Mouse (Mus musculus): ENCODE results near the gene 3830406C13Rik.

Gene 3830406C13Rik

DNA sequence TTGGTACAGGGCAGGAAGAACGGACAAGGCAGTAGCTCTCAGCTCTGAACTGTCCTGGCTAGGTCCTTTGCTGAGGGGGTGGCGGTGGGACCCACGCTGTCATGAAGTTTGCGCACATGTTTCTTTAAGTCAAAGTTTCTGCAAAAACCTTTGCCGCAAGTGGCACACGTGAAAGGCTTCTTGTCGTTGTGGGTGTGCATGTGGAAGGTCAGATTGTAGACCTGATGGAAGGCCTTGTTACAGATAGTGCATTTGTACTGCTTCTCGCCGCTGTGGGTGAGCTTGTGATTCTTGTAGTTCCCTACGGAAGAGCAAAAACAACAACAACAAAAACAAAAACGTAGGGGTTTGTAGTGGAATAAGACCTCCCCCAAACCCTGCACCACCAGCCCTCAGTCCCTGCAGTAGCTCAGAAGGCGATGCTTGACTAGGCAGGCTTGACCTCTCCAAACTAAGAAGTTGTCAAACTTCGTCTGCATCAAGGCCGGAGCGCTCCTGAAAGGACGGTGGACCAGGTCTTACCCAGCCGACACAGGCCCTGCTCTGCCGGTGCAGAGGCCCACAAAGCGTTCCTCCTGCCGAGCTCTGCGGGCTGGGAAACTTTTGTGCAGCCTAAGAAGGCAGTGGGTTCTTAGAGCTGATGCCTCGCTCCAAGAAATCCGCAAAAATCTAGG is 58.6 kb downstream of the 3830406C13Rik start:
- no peak for DNase-seq (ENCODE audit: low spot score)

DNA sequence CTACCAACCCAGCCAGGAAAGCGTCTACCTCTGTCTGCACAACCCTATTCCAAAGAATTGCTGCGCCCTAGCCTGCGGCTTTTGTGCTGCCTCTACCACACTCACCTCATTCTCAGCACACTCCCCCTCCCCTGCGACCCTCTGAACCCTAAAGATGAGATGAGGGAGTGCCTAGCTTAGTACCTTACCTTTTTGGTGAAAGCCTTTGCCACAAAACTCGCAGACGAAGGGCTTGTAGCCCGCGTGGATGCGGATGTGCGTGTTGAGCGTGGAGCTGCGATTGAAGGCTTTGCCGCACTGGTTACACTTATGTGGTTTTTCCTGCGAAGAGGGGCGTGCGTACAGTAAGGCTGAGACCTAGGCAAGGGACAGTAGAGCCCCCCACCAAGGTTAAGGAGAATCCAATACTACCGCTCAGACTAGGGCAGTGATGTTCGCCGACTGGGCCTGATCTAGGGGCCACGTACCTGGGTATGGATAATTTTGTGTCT is 59.5 kb downstream of the 3830406C13Rik start:
- DNase-seq (ENCODE audit: low spot score) = no peak

DNA sequence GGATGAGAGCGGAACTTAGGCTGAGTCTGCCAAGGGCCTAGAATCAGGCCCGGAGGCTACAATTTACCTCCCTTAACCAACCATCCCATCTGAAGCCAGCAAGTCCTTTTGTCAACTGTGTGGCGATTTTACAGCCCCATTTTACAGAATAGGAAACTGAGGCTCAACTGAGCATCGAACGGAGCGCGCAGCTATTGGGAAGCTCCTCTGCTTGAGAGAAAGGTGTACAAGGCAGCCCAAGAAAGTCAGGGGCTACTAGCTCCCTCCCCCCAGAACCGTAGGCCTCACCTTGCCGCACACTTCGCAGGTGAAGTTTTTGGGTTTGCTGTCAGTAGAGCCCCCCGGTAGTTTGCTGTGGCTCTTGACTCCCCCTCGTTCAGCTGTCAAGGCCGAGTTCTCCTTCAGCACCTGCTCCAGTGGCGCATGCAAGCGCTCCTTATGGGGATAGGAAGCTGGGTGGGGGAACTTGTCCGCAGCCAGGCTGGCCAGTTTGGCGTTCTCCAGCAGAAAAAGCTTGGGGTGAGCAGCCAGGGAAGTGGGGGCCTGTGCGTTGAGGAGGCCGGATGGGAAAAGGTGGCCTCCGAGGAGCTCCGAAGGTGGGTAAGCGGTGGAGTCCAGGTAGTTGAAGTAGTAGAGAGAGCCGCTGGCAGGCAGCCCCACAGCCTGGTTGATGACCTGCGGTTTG is 60.2 kb downstream of the 3830406C13Rik start:
- DNase-seq (ENCODE audit: low spot score) = no peak

DNA sequence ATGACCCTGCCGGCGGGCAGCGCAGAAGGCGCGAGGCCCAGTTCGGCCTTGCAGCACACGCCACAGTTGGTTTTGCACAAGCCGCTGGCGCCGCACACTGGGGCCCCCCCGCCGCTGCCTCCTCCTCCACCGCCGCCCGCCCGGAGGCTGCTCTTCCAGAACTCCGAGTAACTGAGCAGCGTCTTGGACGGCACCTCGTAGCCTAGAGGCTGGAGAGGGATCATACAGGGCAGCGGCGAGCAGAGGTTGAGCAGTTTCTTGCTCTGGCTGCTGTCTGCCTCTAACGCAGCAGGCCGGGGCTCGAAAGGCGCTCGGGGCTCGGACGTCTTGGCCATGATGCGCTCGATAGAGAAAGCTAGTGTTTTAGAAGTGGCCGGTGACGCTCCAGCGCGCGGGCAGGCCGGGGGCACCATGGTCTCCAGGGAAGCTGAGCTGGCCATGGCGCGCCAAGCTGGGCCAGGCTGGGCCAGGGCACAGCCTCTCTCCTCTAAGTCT is 60.8 kb downstream of the 3830406C13Rik start:
- no peak for DNase-seq (ENCODE audit: low spot score)

DNA sequence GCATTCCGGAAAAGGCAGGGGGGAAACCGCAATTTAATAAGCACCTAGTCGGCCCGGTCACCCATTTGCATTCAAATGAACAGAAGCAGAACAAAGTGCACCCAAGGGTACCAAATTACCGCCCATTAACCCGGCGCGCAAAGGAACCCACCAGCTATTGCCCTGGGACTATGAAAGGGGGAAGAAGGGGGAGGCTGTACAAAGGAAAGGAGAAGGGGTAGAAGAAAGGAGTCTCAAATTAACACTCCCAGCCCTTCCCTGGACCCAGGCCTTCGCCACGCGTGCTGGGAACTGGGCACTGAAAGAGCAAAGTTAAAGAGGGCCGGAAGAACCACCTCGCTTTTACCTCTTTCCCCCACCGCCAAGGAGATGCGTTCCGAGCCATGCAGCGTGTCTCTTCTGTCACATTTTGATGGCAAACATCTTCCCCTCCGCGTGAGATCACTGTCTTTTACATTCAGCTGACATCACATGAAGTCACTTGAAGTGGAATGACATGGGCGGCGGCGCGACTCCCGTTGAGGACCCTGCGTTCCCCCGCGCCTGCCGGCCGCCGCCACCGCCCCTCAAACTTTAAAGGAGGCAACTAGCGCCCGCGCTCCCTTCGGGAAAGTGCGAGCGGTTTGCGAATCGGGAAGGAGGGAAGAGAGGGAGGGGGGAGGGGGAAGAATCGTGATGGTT is 61.4 kb downstream of the 3830406C13Rik start:
- DNase-seq (ENCODE audit: low spot score) = no peak

- no peak for DNase-seq (ENCODE audit: low spot score)
Measured at GRCm38 (mm10) chr14:12346011-12346864, 62.3 kb downstream of the 3830406C13Rik start.

DNA sequence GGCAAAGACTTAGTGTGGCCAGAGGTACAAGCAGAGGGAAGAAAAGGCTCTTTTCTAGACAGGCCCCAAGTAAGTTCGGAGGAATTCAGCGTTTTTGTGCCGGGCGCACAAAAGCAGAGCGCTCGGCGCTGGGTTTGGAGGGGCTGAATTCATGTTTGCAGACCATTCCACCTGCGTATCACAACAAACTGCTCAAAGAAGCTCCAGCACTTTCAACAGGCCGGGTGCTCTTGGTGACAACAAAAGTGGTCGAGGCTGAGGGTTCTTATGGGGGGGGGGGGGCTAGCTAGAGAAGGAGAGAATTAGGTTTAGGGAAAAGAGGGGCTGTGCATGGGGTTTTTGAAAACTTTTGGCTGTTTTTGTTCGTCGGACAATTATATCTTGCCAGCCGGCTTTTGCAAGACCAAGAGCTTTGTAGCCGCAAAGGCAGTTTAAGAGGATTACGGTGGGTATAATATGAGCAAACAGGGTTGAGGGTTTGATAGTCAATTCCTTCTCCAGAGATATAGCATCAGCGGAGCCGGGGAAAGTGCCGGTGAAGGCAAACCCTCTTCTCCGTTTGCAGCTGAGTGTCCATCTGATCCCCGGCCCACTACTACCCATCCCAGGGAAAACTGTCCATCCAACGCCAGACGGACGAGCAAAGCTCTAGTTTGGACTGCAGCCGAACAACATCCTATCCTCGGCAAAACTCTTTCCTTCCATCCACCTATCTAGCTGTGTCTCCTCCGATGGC is 63.1 kb downstream of the 3830406C13Rik start:
- DNase-seq (ENCODE audit: low spot score) = no peak

- no peak for DNase-seq (ENCODE audit: low spot score)
Measured at GRCm38 (mm10) chr14:12348089-12348488, 64.1 kb downstream of the 3830406C13Rik start, which contains the start of gene Fezf2. Gene Fezf2 (minus strand): TSS chr14:12348189.

DNA sequence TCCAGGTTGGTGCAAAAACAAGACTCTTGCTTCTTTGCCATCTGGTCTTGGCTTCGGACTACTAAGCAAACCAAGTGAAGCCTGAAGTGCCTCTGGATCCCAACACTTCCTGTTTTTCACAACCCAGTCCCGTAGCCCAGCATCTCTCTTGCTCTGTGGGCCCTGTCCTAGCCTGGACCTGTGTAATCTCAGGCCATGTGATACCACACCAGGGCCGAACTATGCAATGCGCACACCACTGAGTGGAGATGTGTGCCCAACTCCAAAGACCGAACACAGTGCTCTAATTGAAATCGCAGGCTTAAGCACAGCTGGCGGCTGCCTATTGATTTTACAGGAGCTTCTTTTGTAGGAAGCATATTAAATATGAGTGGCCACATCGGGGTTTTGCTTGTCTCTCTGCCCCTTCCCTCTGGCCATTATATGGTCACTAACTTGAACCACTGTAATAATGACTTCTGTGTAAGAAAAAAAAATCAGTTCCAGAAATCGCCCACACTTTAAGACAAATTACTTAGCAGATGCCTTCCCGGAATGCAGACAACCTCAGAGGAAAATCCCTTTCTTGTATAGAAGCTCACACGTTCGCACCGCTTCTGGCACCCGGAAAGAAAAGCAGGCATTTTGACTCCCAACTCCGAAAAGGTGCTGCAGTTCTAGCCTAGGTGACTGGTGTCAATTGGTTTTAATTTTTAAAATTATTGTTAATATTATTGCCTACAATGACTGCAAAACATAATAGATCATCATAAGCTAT is 65.5 kb downstream of the 3830406C13Rik start:
- DNase-seq (ENCODE audit: low spot score) = no peak

DNA sequence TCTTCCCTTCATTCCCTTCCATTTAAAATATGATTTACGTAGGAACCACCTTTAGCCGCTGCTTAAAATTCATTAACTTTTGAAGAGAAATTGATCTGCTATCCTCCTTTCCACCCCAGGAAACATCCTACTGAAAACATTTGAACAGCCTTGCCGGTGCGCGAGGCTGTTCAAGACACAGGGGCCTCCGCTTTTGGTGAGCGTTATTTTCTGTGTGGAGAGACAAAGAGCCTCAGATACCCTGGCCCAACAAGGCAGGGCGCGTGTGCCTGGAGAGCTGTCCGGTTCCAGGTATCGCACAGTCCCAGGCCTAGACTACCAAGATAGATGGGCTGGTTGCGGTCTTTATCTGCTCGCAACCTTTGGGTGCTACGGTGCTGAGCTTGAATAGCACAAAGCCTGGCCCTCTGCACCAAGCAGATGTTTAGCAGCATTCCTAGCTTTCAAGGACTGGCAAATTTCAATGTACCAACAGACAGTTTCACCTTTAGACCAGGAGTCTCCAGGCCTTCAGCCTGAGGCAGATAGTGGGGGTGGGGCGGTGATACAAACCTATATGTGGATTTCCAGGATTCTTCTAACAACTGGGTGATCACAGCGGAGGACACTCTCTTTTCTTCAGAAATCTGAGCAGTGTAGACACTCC is 66.4 kb downstream of the 3830406C13Rik start:
- no peak for DNase-seq (ENCODE audit: low spot score)

Measured in ovary, postnatal 14 days (tissue).